Mouse (Mus musculus) liver, postnatal 0 days (tissue): ENCODE measurements around the gene Gm28047.

ENCODE experiments used
- CTCF ChIP-seq: sonication (generic); IDR thresholded peaks from 2 replicates; pipeline ENCODE4 v1.5.1; 2016; ENCODE audit warnings: antibody characterized with exemption, low read depth
- EP300 ChIP-seq: IDR thresholded peaks from 2 replicates; pipeline ENCODE4 v1.6.1; 2016; ENCODE audit warnings: antibody characterized with exemption, low read depth, mild to moderate bottlenecking

DNA sequence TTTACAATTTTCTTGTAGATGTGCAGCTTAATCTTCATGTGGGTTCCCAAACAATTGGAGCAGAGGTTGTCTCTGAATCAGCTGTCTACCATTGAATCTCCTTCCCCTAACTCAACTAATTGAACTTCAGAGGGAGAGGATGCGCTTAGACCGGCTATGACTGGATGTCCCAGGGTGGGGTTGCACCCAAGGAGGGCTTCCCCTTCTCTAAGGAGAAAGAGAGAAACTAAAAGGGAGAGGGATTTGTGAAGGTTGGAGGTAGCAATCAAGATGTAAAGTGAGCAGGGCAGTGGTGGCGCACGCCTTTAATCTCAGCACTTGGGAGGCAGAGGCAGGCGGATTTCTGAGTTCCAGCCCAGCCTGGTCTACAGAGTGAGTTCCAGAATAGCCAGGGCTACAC lies 5.4 kb downstream of the Gm28047 start:
- TF ChIP-seq EP300 (no peak), CTCF (no peak)
